Mouse (Mus musculus) heart, postnatal 36 days (tissue): Measurements from ENCODE around the gene Bmpr2. TPM values are rescaled to one million over a fixed set of nuclear protein-coding genes. Genes with fewer than 3 reads are reported as not detected.

ENCODE experiments used
- DNase-seq, 2 experiments: peaks; one replicate each; pipeline ENCODE4 v3.0.0; 2021 to 2022
- intact Hi-C: fragments of 180-260 bp; cut with DNase I; formaldehyde crosslinking; loops from one replicate; pipeline ENCODE4 v1.15.1; 2025
- total RNA-seq, 2 experiments: library from RNA; stranded (reverse); gene quantifications; 2 replicates each; pipeline ENCODE4 v1.2.3; 2021

Bmpr2 gene
- total RNA-seq, 2 experiments from 2014 or later, result 46.1 to 46.3 TPM

DNA sequence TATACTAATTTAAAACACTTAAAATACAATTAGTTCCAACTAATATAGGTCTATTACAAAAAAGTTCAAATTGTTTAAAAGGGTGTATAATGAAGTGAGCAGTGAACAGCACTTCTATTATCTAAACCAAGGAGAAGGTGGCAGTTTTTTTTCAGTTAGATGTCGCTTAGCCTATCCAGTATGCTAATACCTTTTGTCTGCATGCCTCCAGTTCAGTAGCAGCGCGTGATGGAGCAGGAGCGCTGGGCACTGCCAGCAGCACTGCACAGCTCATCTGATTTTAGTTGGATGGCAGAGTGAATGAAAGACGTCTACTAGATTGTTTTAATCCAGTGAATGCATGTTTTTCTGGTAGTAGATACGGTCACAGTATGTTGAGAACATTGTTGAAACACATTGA lies 25.8 kb downstream of the Bmpr2 start:
- intact Hi-C loops, result no loop called here

DNA sequence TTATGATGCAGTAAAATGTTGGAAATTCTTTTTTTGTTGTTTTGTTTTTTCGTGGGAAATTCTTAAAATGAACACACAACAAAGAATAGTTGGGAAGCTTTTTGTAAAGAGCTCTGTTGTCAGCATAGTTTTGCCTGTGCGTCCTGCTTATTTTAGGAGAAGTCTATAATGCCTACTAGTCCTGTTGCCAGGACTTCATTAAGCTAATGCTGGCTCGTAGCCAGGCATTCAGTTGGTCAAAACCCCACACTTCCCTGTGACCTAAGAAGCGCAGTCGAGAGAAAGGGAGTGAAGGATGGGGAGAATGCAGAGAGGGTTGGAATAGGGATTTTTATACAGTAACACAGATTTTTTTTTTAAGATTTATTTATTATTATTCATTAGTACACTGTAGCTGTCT lies 26.5 kb downstream of the Bmpr2 start:
- intact Hi-C loops, result no loop called here

More for the DNA sequence above, 25.8 kb downstream of the Bmpr2 start:
- DNase-seq, result no peak

GRCm38 (mm10) chr1:59795336-59795735 lies 32.1 kb downstream of the Bmpr2 start:
- peak; percentile 31 to 60 for DNase-seq
- intact Hi-C loops, result loop anchor here (5.0 kb wide), 1 partner anchor 37 kb away; no protein-coding TSS in a partner anchor

More for the DNA sequence above, 26.5 kb downstream of the Bmpr2 start:
- DNase-seq, result no peak

DNA sequence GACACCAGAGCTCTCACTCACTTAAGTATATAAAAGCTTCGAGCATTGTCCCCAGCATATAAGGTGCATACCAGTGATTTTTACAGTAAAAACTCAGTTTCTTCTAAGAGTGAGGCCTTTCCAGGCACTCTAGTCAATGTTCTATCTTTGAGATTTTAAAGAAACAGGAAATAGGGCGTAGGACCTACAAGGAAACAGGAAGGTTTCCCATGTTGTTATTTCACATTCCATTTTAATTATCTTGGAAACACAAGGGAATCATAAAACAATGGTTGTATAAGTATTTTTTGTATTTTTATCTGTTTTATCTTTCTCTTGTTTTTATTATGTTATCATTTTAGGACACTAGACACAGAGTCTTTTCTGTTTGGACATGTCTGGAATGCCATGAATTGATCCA lies 34.7 kb downstream of the Bmpr2 start:
- no peak for DNase-seq
- intact Hi-C loops, result loop anchor here (5.0 kb wide), 1 partner anchor 34 kb away; no protein-coding TSS in a partner anchor

- intact Hi-C loops, result loop anchor here (2.0 kb wide), 1 partner anchor 40 kb away; no protein-coding TSS in a partner anchor
- DNase-seq, result no peak
Observed at GRCm38 (mm10) chr1:59804363-59804762, 41.2 kb downstream of the Bmpr2 start.

- no peak for DNase-seq
- intact Hi-C loops, result no loop called here
Observed at GRCm38 (mm10) chr1:59809921-59810320, 46.7 kb downstream of the Bmpr2 start.

DNA sequence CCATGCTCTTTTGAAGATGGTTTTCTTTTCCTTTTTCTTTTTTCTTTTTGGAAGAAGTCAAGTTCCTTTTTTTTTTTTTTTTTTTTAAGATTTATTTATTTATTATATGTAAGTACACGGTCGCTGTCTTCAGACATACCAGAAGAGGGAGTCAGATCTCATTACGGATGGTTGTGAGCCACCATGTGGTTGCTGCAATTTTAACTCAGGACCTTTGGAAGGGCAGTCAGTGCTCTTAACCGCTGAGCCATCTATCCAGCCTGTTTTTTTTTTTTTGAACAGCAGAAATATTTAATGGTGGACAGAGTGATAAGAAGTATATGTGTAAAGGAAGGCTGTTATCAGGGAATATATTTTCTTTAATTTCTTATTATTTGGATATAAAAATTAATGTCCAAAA lies 49.6 kb downstream of the Bmpr2 start:
- DNase-seq, result no peak
- intact Hi-C loops, result no loop called here

GRCm38 (mm10) chr1:59825421-59825820 lies 62.2 kb downstream of the Bmpr2 start:
- intact Hi-C loops, result no loop called here
- DNase-seq, result peak; percentile 35 to 52

DNA sequence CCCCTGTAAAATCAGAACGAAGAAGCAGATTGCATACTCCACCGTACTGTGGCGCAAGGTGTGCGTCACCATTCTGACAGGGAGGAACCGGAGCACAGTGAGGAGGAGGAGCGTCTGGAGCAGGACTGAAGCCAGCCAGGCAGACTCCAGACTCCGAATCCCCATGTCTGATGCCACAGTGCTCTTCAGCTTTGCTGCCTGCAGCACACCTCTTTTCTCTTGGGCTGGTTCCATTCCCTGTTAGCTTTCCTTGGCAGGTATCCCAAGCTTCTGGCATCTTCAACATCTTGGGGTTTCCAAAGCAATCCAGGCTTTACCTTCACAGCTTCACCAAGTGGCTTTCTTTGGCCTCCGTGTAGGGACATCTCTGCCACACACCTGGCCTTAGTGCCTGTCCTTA lies 63.4 kb downstream of the Bmpr2 start:
- intact Hi-C loops, result no loop called here

GRCm38 (mm10) chr1:59829410-59829809 lies 66.2 kb downstream of the Bmpr2 start:
- no peak for DNase-seq
- intact Hi-C loops, result no loop called here

More for the DNA sequence above, 63.4 kb downstream of the Bmpr2 start:
- DNase-seq, result no peak

- intact Hi-C loops, result loop anchor here (5.0 kb wide), 1 partner anchor 33 kb away; no protein-coding TSS in a partner anchor
- DNase-seq, result no peak
Observed at GRCm38 (mm10) chr1:59830194-59830593, 67.0 kb downstream of the Bmpr2 start.

DNA sequence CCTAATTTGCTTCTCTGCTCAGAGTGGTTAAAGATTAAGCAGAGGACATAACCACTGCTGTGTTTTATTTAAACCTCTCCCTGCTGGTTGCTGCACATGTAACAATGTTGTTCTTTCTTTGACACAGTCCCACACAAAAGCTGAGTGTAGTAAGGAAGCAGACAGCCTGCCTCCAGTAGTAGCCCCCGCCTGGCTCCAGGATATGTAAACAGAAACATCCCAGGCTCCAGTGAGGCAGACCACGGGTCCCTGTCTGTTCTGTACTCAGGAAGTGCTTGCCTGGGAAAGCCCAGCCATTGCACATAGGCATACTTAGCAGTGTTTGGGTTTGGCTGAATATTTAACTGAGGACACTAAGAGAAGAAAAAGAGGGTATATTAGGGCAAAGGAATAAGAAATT lies 70.5 kb downstream of the Bmpr2 start:
- no peak for DNase-seq
- intact Hi-C loops, result loop anchor here (5.0 kb wide), 1 partner anchor 36 kb away; no protein-coding TSS in a partner anchor

- no peak for DNase-seq
- intact Hi-C loops, result loop anchor here (5.0 kb wide), 1 partner anchor 86 kb away; the partner anchor contains the start of gene Bmpr2
Observed at GRCm38 (mm10) chr1:59848327-59848726, 85.1 kb downstream of the Bmpr2 start.

DNA sequence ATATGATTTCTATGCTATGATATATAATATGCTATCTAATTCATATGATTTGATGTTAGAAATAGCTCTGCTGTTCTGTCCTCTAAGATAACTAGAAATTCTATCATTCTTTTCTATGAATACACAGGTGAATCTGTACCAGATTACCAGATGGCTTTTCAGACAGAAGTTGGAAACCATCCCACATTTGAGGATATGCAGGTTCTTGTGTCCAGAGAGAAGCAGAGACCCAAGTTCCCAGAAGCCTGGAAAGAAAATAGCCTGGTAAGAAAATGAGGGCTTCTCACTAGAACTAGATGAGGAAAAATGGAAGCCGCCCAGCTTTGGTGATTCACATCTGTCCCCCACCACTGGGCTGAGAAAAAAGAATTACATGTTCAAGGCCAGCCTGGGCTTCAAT lies 95.8 kb downstream of the Bmpr2 start:
- intact Hi-C loops, result no loop called here
- no peak for DNase-seq

DNA sequence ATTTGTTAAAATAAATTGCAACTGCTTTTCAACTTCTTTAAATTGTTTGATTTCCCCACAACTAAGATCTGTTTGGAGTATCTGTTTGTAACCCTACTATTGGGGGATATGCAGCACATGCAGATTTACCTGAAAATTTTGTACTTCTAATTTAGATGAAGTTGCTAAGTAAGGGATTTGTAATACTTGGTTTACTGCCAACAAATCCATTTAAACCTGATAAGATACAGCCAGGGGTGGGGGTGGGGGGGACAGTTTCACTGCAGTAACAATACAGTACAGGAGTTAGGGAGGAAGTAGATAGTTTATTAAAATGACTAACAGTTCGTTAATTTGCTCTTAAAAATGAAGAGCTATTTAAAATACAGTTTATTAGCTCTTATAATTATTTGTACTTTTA lies 98.9 kb downstream of the Bmpr2 start:
- intact Hi-C loops, result no loop called here
- DNase-seq, result no peak

DNA sequence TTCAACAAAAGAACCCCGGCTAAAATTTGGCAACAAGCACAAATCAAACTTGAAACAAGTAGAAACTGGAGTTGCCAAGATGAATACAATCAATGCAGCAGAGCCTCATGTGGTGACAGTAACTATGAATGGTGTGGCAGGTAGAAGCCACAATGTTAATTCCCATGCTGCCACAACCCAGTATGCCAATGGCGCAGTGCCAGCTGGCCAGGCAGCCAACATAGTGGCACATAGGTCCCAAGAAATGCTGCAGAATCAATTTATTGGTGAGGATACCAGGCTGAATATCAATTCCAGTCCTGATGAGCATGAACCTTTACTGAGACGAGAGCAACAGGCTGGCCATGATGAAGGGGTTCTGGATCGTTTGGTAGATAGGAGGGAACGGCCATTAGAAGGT lies 104.8 kb downstream of the Bmpr2 start:
- DNase-seq, result no peak
- intact Hi-C loops, result no loop called here

GRCm38 (mm10) chr1:59874023-59874422 lies 110.8 kb downstream of the Bmpr2 start:
- intact Hi-C loops, result loop anchor here (5.0 to 10.0 kb wide), 2 partner anchors 109 to 172 kb away; partner anchors contain the start of gene Bmpr2

DNA sequence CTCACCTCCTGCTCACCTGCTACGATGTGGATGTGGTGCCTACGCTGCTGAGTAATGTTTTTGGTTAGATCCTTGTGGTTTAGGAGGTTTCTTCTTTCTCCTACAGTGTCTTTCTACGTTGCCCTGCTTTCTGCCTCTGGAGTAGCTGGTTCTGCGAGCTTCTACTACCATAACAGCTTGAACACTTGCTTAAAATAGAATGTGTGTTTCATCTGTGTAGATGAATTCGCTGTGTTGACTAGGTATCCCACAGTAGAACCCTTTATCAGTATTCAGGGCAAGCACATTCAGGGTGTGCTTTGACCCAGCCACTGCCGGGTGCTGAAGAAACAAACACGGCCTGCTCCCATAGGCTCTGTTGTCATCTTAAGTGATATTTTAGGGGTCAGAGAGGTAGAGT lies 114.9 kb downstream of the Bmpr2 start:
- DNase-seq, result no peak
- intact Hi-C loops, result loop anchor here (10.0 kb wide), 1 partner anchor 113 kb away; the partner anchor contains the start of gene Bmpr2

More at GRCm38 (mm10) chr1:59874023-59874422, 110.8 kb downstream of the Bmpr2 start:
- no peak for DNase-seq

- DNase-seq, result peak; percentile 84 to 89
- intact Hi-C loops, result loop anchor here (1.0 to 5.0 kb wide), 3 partner anchors 84 to 214 kb away; partner anchors contain the start of genes Carf and Wdr12
Observed at GRCm38 (mm10) chr1:59883349-59884134, 120.3 kb downstream of the Bmpr2 start.

GRCm38 (mm10) chr1:59886899-59887298 lies 123.7 kb downstream of the Bmpr2 start:
- DNase-seq, result no peak
- intact Hi-C loops, result loop anchor here (2.0 kb wide), 1 partner anchor 26 kb away; the partner anchor contains the start of gene Fam117b

DNA sequence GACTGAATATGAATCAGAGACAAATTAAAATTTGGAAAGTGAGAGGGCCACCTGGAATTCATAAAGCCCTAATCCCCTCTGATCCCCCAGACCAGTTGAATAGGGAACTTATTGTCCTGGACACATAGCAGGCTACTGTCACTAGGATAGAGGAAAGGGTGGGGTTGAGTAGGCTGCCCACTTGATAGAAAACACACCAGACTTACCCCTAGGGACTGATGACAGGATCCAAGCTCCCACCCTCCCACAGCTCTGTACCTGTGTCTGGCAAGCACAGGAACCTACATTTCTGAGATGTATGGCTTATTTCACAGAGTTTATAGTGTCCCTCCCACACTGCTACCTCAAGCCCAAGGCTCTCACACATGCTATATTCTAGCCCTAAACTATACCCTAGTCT lies 124.8 kb downstream of the Bmpr2 start:
- DNase-seq, result no peak
- intact Hi-C loops, result no loop called here

DNA sequence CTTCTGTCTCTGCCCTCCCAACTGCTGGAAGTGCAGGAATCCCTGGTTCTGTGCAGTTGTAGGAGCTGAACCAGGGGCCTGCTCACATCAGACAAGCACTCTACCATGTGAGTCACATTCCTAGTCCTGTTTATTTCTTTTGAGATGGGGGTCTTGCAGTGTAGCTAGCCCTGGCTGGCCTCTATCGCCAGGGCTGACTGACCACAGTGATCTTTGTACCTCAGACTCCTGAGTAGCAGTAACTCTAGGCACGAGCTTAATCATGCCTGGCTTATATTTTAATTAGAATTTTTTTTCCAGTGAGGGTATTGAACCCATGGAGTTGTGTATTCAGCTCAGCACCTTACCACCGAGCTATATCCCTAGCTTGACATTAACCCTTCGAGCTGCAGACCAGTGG lies 128.0 kb downstream of the Bmpr2 start:
- no peak for DNase-seq
- intact Hi-C loops, result no loop called here
